Mouse (Mus musculus) left cerebral cortex, adult 2 months (tissue): ENCODE measurements around the gene Rab11fip3. TPM values are rescaled to one million over a fixed set of nuclear protein-coding genes. Genes with fewer than 3 reads are reported as not detected.

Experiments
- DNase-seq, 2 experiments: peaks; one replicate each; pipeline ENCODE4 v3.0.0; 2021 to 2022; ENCODE audit warnings: low spot score in 2 of 2, mixed read lengths in 1 of 2; ENCODE audit errors: extremely low spot score in 1 of 2
- H3K27ac ChIP-seq: fragments of 200-600 bp; 2 replicates; pipeline ENCODE4 v1.8.1; 2022
- H3K4me3 ChIP-seq: fragments of 200-600 bp; 2 replicates; pipeline ENCODE4 v1.8.1; 2022
- CTCF ChIP-seq: fragments of 200-600 bp; IDR thresholded peaks from 2 replicates; pipeline ENCODE4 v1.8.1; 2022; ENCODE audit warnings: antibody characterized with exemption, mild to moderate bottlenecking, moderate library complexity
- intact Hi-C: fragments of 180-260 bp; cut with DNase I; formaldehyde crosslinking; loops from one replicate; pipeline ENCODE4 v1.15.1; 2025
- total RNA-seq, 2 experiments: library from RNA; stranded (reverse); gene quantifications; 2 replicates each; pipeline ENCODE4 v1.2.3; 2021

Gene Rab11fip3
- total RNA-seq, 2 experiments from 2014 or later: 114 to 119 TPM

DNA sequence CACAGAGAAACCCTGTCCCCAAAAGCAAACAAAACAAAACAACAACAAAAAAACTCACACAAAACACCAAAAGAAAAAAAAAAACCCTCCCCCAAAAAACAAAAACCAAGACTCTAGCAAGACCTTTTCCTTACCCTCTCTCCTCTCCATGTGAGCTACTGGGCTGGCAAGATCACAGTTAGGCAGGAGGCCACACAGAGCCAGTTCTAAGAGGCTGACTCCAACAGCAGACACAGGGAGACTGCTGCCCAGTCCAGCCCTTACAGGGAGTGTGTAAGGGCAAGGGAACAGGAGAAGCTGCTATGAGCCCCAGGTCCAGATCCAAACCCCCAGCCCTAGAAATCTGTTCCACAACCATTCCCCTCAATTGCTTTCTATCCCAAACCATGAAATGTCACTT lies 61.0 kb downstream of the Rab11fip3 start:
- no peak overlapping the region for H3K4me3 ChIP-seq
- DNase-seq: no peak
- intact Hi-C loops: no loop called here
- H3K27ac ChIP-seq: no peak overlapping the region
- no peak for TF ChIP-seq CTCF

DNA sequence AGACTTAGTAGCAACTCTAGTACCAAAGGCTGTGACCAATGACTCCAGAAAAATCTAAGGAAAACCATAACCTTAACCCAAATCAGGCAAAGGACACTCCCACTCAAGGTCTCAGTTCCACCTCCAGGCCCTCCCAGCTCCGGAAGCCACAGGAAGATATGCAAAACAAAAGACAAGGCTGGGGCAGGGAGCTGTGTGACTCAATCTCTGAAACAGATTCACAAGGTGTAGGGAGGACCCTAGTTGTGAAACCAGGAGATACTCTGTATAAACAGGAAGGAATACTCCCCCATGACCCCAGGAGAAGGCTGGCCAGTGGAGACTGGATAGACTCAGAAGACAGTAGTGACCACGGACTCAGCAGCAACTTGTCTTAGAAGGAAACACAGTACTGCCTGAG lies 61.7 kb downstream of the Rab11fip3 start:
- TF ChIP-seq CTCF: no peak
- H3K27ac ChIP-seq: no peak overlapping the region
- no peak for DNase-seq
- no peak overlapping the region for H3K4me3 ChIP-seq
- intact Hi-C loops: no loop called here

DNA sequence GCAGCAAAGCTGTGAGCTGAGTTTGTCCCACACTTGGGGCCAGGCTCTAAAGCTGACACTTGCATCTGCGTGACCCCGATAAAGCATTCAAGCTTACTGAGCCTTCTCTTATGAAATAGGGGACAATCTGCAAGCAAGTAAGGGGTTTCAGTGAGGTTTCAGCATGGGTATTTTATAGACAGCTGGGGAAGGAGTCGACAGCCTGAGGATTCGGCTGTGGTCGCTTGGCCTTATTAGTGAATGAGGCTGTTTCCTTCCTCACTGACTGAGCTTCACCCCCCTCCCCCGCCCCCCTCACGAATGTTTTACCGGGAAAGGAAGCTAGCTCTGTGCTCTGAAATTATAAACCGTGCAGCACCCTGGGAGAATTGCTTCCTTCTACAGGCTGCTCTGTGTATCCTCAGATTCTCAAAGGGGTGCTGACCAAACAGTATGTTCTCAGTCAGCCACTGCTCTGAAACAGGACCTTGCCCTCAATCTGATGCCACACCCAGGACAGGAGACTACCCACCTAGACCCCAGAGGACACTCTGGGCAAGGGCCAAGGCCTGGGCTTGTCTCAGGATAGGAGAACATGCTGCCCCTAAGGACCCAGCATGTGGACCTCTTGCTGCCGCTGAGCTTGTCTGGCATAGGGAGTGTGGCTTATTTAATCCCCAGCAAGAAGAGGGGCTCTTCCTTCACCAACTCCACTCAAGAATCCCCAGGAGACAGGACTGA lies 63.5 kb downstream of the Rab11fip3 start:
- Histone ChIP-seq H3K27ac (no peak overlapping the region), H3K4me3 (no peak overlapping the region)
- TF ChIP-seq CTCF: no peak
- intact Hi-C loops: no loop called here
- DNase-seq: no peak

DNA sequence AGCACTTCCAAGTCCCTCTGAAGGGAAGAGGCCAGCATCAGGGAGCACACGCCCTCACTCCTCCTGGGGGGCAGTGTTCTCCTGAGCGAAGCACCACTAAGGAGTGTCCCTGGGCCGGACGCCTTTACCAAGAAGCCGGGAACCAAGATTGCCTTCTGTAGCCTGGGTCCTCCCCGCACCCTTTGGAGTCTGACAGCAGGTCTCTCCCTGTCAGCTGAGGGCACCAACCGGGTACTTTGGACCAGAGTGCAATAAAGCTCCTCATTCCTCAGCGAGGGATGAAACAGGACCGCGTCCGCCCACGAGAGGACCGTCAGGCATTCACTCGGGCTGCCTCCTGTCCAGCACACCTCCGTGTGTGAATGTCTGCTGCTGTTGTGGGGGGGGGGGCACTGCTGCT lies 64.6 kb downstream of the Rab11fip3 start:
- intact Hi-C loops: no loop called here
- TF ChIP-seq CTCF: no peak
- DNase-seq: no peak
- Histone ChIP-seq H3K4me3 (no peak overlapping the region), H3K27ac (no peak overlapping the region)

DNA sequence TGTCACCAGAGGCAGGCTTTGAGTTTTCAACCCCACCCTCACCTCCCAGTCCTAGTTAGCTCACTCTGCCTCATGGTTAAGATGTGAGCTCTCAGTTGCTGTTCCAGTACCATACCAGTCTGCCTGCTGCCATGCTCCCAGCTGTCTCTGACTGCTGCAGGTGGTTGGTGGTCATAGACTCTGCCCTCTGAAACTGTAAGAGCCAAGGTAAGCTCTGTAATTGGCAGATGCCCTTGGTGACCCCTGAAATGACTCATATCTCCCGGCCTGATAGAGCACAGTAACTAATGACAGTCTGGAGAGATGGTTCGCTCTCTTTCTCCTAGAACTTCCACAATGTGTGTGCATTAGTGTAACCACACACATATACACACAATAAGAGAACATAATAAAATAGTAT lies 65.5 kb downstream of the Rab11fip3 start:
- Histone ChIP-seq H3K27ac (no peak overlapping the region), H3K4me3 (no peak overlapping the region)
- intact Hi-C loops: no loop called here
- no peak for DNase-seq
- no peak for TF ChIP-seq CTCF

DNA sequence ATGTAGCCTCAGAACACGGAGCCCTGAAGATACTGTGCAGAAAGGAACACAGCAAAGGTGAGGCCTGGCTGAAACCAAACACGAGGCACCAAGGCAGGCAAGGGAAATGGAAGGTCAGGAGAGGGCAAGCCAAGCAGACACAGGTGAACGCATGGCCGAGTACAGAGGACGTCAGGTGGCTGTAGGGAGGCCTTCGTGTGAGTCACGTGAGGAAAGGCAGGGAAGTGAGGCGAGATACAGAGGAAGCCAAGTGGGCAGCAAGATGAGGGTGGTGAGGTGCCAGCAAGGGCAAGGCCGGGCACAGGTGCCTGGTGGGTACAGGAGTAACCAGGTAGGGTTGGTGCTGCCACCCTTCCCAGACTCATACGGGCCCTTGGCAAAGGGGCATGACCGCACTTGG lies 70.9 kb downstream of the Rab11fip3 start:
- no peak overlapping the region for H3K4me3 ChIP-seq
- TF ChIP-seq CTCF: no peak
- no peak overlapping the region for H3K27ac ChIP-seq
- DNase-seq: no peak
- intact Hi-C loops: no loop called here

DNA sequence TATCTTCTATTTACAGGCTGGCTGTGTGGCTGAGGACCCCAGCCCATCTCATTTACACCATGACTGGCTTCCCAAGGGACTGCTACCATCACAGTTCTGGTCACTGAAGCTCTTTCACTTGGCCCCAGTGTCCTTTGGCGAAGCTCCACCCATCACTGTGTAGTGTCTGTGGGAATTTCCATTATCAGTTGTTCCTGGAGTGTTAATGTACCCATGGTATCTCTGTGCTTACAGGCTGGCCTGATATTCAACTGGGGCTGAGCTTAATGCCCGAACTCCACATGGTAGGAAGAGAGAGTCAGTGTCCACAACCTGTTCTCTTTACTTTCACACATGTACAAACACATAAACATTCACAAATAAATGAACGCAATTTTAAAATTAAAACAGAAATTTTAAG lies 75.9 kb downstream of the Rab11fip3 start:
- intact Hi-C loops: no loop called here
- no peak for TF ChIP-seq CTCF
- H3K4me3 ChIP-seq: no peak overlapping the region
- no peak for DNase-seq
- H3K27ac ChIP-seq: no peak overlapping the region

- intact Hi-C loops: no loop called here
- TF ChIP-seq CTCF: no peak
- no peak overlapping the region for H3K4me3 ChIP-seq
- no peak for DNase-seq
- H3K27ac ChIP-seq: no peak overlapping the region
These were observed 77.1 kb downstream of the Rab11fip3 start for GRCm38 (mm10) chr17:25992274-25992673.

GRCm38 (mm10) chr17:25990331-25990730 lies 79.0 kb downstream of the Rab11fip3 start:
- no peak for TF ChIP-seq CTCF
- intact Hi-C loops: no loop called here
- Histone ChIP-seq H3K27ac (no peak overlapping the region), H3K4me3 (no peak overlapping the region)
- no peak for DNase-seq

- peak within 1 kb of the TSS; percentile 79 for H3K4me3 ChIP-seq
- peak within 1 kb of the TSS; percentile 95 for H3K27ac ChIP-seq
- no peak for TF ChIP-seq CTCF
- intact Hi-C loops: loop anchor here (2.0 kb wide), 2 partner anchors 43 to 67 kb away; partner anchors contain the start of gene Rab40c
- peak; percentile 95 to 96 for DNase-seq
These were observed 83.8 kb downstream of the Rab11fip3 start, which contains the start of gene Capn15 for GRCm38 (mm10) chr17:25985306-25986294. Gene Capn15 (minus strand): TSS chr17:25985796.

DNA sequence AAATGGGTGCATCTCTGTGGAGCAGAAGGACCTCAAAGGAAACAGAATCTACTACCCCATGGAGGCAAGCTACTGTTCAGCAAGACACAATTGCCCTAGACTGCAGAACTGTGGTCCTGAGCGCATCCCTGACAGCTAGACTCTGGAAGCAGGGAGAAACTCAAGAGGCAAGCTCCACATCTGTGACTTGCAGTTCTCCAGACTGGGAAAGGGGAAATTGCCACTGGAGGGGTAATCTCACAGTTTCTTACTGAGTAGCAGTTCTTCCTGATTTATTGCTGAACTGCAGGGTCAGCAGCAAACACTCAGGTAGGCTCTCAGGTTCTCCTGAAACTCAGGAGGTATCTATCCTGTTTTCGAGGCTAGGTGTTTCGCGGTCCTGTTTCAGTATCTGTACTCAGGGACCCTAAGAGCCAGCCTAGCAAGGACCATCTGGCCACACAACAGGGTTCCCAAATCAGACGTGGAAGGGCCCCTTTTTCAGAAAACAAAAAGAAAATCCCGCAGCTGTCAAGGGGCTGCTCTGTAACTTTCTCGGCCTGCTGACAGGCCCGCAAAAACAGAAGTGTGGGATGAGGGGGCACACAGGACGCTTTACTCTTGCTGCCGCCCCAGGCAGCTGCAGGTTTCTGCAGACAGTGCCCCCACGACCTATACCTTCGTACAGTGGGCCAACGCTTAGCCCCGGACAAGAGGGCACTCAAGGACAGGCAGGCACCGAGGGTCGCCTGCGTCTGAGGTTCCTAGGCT lies 84.6 kb downstream of the Rab11fip3 start:
- no peak for TF ChIP-seq CTCF
- peak overlapping the region; percentile 79 for H3K4me3 ChIP-seq
- intact Hi-C loops: loop anchor here (2.0 to 5.0 kb wide), 3 partner anchors 42 to 92 kb away; partner anchors contain the start of gene Rab40c
- H3K27ac ChIP-seq: peak overlapping the region; percentile 95
- DNase-seq: no peak

- intact Hi-C loops: loop anchor here (2.0 to 5.0 kb wide), 3 partner anchors 41 to 92 kb away; partner anchors contain the start of gene Rab40c
- no peak for DNase-seq
- no peak overlapping the region for H3K27ac ChIP-seq
- peak overlapping the region; percentile 79 for H3K4me3 ChIP-seq
- TF ChIP-seq CTCF: no peak
These were observed 85.3 kb downstream of the Rab11fip3 start for GRCm38 (mm10) chr17:25984066-25984465.
